Mouse (Mus musculus): Measurements from ENCODE around the gene Ccdc27.

Gene Ccdc27

DNA sequence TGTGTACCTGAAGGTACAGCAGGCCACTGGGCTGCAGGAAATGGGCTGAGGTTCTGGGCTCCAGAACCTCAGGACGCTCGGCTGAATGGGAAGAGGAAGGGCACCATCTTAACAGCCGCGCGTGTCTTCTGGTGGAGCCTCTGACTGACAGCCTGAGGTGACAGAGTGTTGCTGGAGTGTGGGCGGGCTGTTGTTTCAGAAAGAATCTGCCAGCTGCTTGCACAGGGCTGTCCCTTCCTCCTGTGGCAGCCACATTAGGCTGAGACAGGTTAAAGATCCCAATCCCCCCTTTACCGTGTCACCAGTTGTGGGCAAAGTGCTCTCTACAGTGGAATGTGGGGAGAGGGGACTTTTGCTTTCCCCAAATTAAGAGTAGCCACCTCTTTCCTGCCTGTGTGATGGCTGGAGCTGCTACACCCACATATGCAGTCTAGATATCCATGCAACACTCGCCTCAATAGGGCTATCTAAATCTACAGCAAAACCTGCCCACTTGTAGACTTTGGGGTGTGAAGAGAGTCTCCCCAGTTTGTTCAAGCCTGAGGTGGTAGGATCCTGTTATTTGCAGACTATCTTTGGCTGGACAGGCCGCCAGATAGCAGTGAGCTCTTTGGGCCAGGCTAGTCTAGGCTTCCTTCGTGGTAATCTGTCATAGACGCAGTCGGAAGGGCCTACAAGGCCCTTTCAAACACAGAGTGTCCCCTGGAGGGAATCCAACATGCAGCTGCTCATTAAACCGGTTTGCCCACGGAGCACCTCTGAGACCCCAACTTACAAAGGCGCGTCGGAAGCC is 17.6 kb downstream of the Ccdc27 start:
- peak; percentile 51 for DNase-seq

DNA sequence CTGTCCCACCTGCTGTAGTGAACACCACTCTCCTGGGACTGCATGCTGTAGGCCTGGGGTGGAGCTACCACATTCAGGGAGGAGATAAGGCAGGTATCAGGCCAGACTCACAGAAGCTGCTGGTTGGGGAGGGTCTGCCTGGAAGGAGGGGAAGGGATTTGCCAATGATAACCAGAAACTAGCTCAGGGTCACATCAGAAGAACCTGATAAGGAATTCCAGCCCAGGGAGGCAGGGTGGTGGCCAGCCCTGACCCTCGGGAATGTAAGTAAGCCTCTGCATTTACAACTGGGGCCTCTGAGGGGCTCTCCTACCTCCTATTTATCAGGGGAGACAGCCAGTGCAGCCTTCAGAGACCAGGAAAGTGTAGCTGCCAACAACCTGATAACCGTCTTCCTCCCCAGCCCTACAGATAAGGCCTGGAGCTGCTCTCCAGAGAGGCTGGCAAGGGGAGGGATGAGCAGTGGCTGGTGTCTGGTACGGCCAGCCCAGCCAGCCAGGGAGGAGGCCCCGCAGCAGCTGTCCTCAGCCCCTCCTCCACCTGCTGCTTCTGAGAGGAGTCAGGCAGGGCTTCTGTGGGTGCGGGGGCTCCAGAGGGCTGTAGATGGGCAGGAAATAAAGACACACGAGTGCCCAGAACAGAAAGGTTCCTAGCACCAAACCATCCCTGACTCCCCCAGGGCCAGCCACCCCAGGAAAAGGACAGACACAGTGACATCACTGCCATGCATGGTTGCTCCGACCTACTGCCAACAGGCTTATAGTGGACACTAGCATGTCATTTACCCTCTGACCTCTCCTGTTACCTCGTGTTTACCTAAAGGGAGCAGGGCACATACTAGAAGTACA is 18.5 kb downstream of the Ccdc27 start:
- DNase-seq: peak; percentile 68

DNA sequence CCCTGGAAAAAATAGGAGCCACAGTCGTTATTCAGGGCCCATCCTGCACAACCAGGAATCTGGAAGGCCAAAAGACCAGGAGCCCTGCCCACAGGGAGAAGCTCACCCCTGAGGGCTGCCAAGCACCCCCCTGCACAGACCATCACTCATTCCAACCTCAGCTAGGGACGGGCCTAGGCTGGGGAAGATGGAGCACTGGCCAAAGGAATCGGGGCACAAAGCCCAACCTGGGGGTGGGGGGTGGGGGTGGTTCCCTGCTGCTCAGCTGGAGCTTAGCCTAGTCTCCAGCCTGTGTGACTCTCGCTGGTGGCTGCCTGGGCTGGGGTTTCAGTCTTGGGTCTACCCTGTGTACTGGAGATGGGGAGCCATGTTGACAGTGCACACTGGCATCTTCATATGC is 19.6 kb downstream of the Ccdc27 start:
- DNase-seq: no peak

DNA sequence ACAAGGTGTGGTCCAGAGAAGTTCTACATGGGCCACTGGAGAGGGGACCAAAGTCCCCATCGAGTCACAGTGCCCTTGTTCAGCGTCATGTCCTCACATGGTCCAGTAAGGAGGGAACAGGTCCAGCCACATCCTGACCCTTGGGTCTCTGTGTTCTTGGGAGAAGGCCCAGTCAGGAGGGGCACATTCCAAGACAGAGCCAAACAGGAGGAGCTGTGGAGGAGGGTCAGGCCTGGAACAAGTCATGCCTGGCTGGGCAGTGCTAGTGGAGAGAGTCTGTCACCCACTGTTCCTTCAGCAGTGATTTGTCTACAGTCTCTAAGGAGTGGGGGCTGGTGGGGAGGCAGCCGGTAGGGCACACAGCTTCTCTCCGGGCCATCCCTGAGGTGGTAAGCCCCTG is 20.1 kb downstream of the Ccdc27 start:
- DNase-seq: peak; percentile 95

DNA sequence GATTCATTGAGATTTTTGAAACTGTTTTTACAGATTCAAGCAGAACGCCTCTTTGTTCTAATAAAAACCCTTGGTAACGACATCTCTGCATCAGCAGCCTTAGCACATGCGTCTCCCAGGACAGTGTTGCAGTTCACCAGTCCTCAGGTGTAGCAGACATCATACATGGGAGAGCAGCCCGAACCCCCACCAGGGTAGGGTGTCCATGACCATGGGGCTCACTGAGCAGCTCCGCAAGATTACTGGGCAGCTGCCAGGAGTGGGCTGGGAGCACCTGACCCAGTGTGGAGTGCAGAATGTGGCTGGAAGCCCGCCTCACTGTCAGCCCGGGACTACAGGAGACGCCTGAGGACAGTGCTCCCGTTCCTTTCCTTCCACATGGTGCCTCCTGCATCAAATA is 21.0 kb downstream of the Ccdc27 start:
- DNase-seq: peak; percentile 70

- peak; percentile 86 for DNase-seq
Measured at GRCm38 (mm10) chr4:154019571-154019970, 22.9 kb downstream of the Ccdc27 start.

DNA sequence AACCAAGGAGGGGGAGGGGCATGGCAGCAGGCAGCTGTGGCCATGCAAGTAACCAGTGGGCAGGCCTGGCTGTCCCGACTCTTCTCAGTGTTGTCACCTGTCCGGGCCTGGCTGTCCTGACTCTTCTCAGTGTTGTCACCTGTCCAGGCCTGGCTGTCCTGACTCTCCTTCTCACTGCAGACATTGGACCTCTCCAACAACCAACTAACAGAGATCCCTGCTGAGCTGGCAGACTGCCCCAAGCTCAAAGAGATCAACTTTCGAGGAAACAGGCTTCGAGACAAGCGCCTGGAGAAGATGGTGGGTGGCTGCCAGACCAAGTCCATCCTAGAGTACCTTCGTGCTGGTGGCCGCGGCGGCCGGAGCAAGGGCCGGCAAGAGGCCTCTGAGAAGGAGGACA is 27.0 kb downstream of the Ccdc27 start:
- DNase-seq: peak; percentile 43

DNA sequence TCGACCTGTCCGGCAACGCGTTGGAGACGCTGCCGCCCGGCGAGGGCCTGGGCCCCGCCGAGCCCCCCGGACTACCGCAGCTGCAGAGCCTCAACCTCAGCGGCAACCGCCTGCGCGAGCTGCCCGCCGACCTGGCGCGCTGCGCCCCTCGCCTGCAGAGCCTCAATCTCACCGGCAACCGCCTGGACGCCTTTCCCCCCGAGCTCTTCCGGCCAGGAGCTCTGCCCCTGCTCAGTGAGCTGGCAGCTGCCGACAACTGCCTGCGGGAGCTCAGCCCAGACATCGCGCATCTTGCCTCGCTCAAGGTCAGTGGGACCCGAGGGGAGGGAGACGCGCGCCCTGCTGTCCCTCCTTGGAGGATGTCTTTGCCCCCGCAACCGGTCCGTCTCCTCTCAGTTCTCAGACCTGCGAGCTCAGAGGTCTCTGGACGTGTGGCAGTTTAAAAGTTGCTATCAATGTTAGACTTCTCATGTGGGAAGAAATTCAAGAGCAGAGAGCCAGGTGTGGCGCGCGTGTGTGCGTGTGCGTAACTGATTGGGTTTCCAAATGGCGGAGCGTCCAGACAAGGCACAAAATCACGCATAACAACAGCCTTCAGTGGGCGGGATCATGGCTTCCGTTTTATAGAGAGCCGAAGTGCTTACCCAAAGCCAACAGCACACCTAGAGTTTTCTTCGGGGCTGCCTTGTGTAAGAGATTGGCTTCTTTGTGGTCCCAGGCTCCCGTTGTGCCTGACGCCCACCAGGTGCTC is 30.2 kb downstream of the Ccdc27 start:
- no peak for DNase-seq

GRCm38 (mm10) chr4:154011646-154012089 is 30.8 kb downstream of the Ccdc27 start, which contains the start of gene Lrrc47:
Gene Lrrc47, plus strand, starts transcription at chr4:154011731.
- peak; percentile 77 for DNase-seq

GRCm38 (mm10) chr4:154010907-154011645 is 31.4 kb downstream of the Ccdc27 start:
- no peak for DNase-seq

DNA sequence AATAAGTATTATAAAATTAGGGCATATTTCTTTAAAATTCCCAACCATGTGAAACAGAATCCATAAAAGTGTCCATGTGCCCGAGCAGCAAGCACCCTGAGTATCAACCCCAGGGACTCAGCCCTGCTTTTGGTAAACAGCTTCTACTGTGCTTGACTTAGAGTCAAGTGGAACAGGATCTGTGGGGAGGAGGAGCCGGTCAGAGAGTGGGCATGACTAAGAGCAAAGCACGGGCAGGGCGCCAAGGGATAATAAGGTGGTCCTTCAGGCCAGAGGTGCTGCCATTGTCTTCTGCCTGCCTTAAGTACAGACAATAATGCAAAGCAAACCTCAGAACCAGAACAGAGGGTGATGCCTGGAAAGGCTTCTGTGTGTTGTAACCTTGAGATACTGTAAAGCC is 34.7 kb downstream of the Ccdc27 start:
- DNase-seq: no peak

DNA sequence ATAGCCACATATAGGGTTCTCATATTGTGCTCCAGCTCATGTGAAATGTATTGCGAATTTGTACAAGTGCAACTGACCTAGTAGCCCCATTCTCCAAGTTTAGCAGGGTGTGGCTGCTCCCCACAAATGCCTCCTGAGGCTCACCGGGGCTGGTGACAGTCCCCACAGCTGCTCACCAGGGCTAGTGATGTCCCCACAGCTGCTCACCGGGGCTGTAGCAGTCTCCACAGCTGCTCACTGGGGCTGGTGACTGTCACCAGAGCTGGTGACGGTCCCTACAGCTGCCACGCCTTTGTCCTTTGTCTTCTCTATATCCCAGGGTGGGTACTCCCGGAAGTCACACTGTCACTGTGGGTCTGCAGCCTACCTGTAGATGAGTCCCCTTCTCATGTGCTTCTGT is 36.2 kb downstream of the Ccdc27 start:
- no peak for DNase-seq

DNA sequence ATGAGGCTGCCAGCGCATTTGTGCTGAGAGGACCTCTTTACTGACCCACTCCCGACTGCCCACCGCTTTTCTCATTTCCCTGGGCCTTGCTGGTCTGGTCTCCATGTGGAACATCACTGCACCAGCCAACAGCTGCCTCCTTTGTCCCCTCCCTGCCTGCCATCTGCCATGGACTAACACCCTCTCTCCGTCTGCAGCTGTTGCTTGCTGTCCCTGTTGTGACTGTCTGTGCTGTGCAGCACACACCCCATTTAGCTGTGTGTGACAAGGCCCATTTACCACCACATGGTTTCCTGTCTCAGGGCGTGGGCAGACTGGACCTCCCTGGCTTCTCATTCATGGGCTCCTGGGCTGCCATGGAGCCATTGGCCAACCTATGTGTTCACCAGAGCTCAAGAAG is 37.0 kb downstream of the Ccdc27 start:
- DNase-seq: no peak

DNA sequence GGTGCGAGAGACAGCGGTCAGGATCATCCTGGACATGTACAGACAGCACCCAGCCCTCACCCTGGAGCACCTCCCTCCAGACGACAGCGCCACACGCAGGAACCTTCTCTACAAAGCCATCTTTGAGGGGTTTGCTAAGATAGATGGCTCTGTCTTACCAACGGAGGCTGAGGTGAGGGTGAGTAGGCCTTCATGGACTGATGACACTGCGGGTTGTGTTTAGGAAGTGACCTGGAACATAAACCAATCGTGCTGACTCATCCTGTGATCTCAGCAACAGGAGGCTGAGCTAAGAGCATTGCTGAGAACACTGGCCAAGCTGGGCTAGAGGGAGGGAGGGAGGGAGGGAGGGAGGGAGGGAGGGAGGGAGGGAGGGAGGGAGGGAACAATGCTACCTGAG is 49.0 kb downstream of the Ccdc27 start:
- no peak for DNase-seq

GRCm38 (mm10) chr4:153992715-153993114 is 49.8 kb downstream of the Ccdc27 start:
- no peak for DNase-seq

- DNase-seq: no peak
Measured at GRCm38 (mm10) chr4:153980470-153980869, 62.0 kb downstream of the Ccdc27 start.

GRCm38 (mm10) chr4:153979243-153979642 is 63.2 kb downstream of the Ccdc27 start:
- DNase-seq: no peak

All from kidney, adult 11 months (tissue).